Mouse (Mus musculus): ENCODE data around the gene Trim21. TPM values are rescaled to one million over a fixed set of nuclear protein-coding genes. Genes with fewer than 3 reads are reported as not detected.

The Trim21 gene
- polyA plus RNA-seq, 1 experiment, result 42.5 TPM

GRCm38 (mm10) chr7:102541251-102541650, 24.0 kb downstream of the Trim21 start:
- TF ChIP-seq POLR2A (IDR thresholded peaks at IDR 0.05; ENCODE audit: borderline replicate concordance, low read depth, low read length) (no peak), CTCF (IDR thresholded peaks at IDR 0.05; ENCODE audit: low read depth, low read length) (no peak)
- H3K4me3 ChIP-seq (ENCODE audit: insufficient read depth, low read length), result no peak overlapping the region
- H3K4me1 ChIP-seq (ENCODE audit: control insufficient read depth, insufficient read depth, low read length), result peaks cover 4% of the 10 kb centered on the region; the same call in 1 of the 2 replicates
- H3K27ac ChIP-seq (ENCODE audit: insufficient read depth, low read depth, low read length), result no peak overlapping the region

- Histone ChIP-seq H3K4me1 (ENCODE audit: control insufficient read depth, insufficient read depth, low read length) (peaks cover 4% of the 10 kb centered on the region; the same call in 1 of the 2 replicates), H3K4me3 (ENCODE audit: insufficient read depth, low read length) (no peak within 1 kb of the TSS), H3K27ac (ENCODE audit: insufficient read depth, low read depth, low read length) (no peak within 1 kb of the TSS)
- TF ChIP-seq CTCF (IDR thresholded peaks at IDR 0.05; ENCODE audit: low read depth, low read length) (no peak), POLR2A (IDR thresholded peaks at IDR 0.05; ENCODE audit: borderline replicate concordance, low read depth, low read length) (no peak)
Observed at GRCm38 (mm10) chr7:102540596-102540995, 24.7 kb downstream of the Trim21 start, which contains the start of gene Olfr548-ps1. Olfr548-ps1 (plus strand) TSS chr7:102540896.

- no peak within 1 kb of the TSS for H3K4me3 ChIP-seq (ENCODE audit: insufficient read depth, low read length)
- no peak for TF ChIP-seq POLR2A (IDR thresholded peaks at IDR 0.05; ENCODE audit: borderline replicate concordance, low read depth, low read length)
- TF ChIP-seq CTCF (IDR thresholded peaks at IDR 0.05; ENCODE audit: low read depth, low read length), result no peak
- no peaks in the 10 kb centered on the region for H3K4me1 ChIP-seq (ENCODE audit: control insufficient read depth, insufficient read depth, low read length)
- H3K27ac ChIP-seq (ENCODE audit: insufficient read depth, low read depth, low read length), result no peak within 1 kb of the TSS
Observed at GRCm38 (mm10) chr7:102534449-102534848, 30.8 kb downstream of the Trim21 start, which contains the start of gene Olfr547. Olfr547 (plus strand) TSS chr7:102534749.

GRCm38 (mm10) chr7:102529052-102529451, 36.2 kb downstream of the Trim21 start:
- Histone ChIP-seq H3K27ac (ENCODE audit: insufficient read depth, low read depth, low read length) (no peak overlapping the region), H3K4me1 (ENCODE audit: control insufficient read depth, insufficient read depth, low read length) (no peaks in the 10 kb centered on the region), H3K4me3 (ENCODE audit: insufficient read depth, low read length) (no peak overlapping the region)
- TF ChIP-seq CTCF (IDR thresholded peaks at IDR 0.05; ENCODE audit: low read depth, low read length), result no peak

GRCm38 (mm10) chr7:102517051-102517335, 48.3 kb downstream of the Trim21 start:
- no peak overlapping the region for H3K27ac ChIP-seq (ENCODE audit: insufficient read depth, low read depth, low read length)
- H3K4me3 ChIP-seq (ENCODE audit: insufficient read depth, low read length), result no peak overlapping the region
- TF ChIP-seq POLR2A (IDR thresholded peaks at IDR 0.05; ENCODE audit: borderline replicate concordance, low read depth, low read length) (no peak), CTCF (IDR thresholded peaks at IDR 0.05; ENCODE audit: low read depth, low read length) (no peak)
- peaks cover 9% of the 10 kb centered on the region for H3K4me1 ChIP-seq (ENCODE audit: control insufficient read depth, insufficient read depth, low read length)

- TF ChIP-seq POLR2A (IDR thresholded peaks at IDR 0.05; ENCODE audit: borderline replicate concordance, low read depth, low read length), result no peak
- H3K4me1 ChIP-seq (ENCODE audit: control insufficient read depth, insufficient read depth, low read length), result peaks cover 9% of the 10 kb centered on the region
- no peak overlapping the region for H3K27ac ChIP-seq (ENCODE audit: insufficient read depth, low read depth, low read length)
- H3K4me3 ChIP-seq (ENCODE audit: insufficient read depth, low read length), result no peak overlapping the region
Observed at GRCm38 (mm10) chr7:102516261-102517050, 48.8 kb downstream of the Trim21 start.

- Histone ChIP-seq H3K27ac (ENCODE audit: insufficient read depth, low read depth, low read length) (no peak overlapping the region), H3K4me3 (ENCODE audit: insufficient read depth, low read length) (no peak overlapping the region), H3K4me1 (ENCODE audit: control insufficient read depth, insufficient read depth, low read length) (peaks cover 9% of the 10 kb centered on the region)
- TF ChIP-seq CTCF (IDR thresholded peaks at IDR 0.05; ENCODE audit: low read depth, low read length), result no peak
- TF ChIP-seq POLR2A (IDR thresholded peaks at IDR 0.05; ENCODE audit: borderline replicate concordance, low read depth, low read length), result no peak
Observed at GRCm38 (mm10) chr7:102514144-102514543, 51.1 kb downstream of the Trim21 start.

- TF ChIP-seq POLR2A (IDR thresholded peaks at IDR 0.05; ENCODE audit: borderline replicate concordance, low read depth, low read length) (no peak), CTCF (IDR thresholded peaks at IDR 0.05; ENCODE audit: low read depth, low read length) (peak; percentile 83)
- Histone ChIP-seq H3K27ac (ENCODE audit: insufficient read depth, low read depth, low read length) (no peak overlapping the region), H3K4me1 (ENCODE audit: control insufficient read depth, insufficient read depth, low read length) (peaks cover 9% of the 10 kb centered on the region), H3K4me3 (ENCODE audit: insufficient read depth, low read length) (peak overlapping the region; percentile 51)
Observed at GRCm38 (mm10) chr7:102512814-102513435, 52.4 kb downstream of the Trim21 start.

- H3K4me1 ChIP-seq (ENCODE audit: control insufficient read depth, insufficient read depth, low read length), result peaks cover 9% of the 10 kb centered on the region
- no peak overlapping the region for H3K27ac ChIP-seq (ENCODE audit: insufficient read depth, low read depth, low read length)
- no peak overlapping the region for H3K4me3 ChIP-seq (ENCODE audit: insufficient read depth, low read length)
- TF ChIP-seq CTCF (IDR thresholded peaks at IDR 0.05; ENCODE audit: low read depth, low read length) (no peak), POLR2A (IDR thresholded peaks at IDR 0.05; ENCODE audit: borderline replicate concordance, low read depth, low read length) (no peak)
Observed at GRCm38 (mm10) chr7:102511927-102512326, 53.4 kb downstream of the Trim21 start.

GRCm38 (mm10) chr7:102509726-102510125, 55.6 kb downstream of the Trim21 start:
- no peak overlapping the region for H3K27ac ChIP-seq (ENCODE audit: insufficient read depth, low read depth, low read length)
- H3K4me1 ChIP-seq (ENCODE audit: control insufficient read depth, insufficient read depth, low read length), result peaks cover 9% of the 10 kb centered on the region
- no peak for TF ChIP-seq POLR2A (IDR thresholded peaks at IDR 0.05; ENCODE audit: borderline replicate concordance, low read depth, low read length)
- TF ChIP-seq CTCF (IDR thresholded peaks at IDR 0.05; ENCODE audit: low read depth, low read length), result no peak
- no peak overlapping the region for H3K4me3 ChIP-seq (ENCODE audit: insufficient read depth, low read length)
